Mouse (Mus musculus) ES-E14 (cell line): Measurements from ENCODE around the gene 9130230L23Rik.

Source experiments
- CHD2 ChIP-seq: IDR thresholded peaks from 2 replicates; pipeline ENCODE4 v1.6.1; 2014; ENCODE audit warnings: mild to moderate bottlenecking, low read depth, low read length, inconsistent platforms
- HCFC1 ChIP-seq: IDR thresholded peaks from 2 replicates; pipeline ENCODE4 v1.6.1; 2012; ENCODE audit warnings: low read length, inconsistent platforms, borderline replicate concordance; ENCODE audit not compliant: insufficient read depth
- MAFK ChIP-seq: IDR thresholded peaks from 2 replicates; pipeline ENCODE4 v1.6.1; 2014; ENCODE audit warnings: mild to moderate bottlenecking, low read depth, low read length, inconsistent platforms; ENCODE audit not compliant: insufficient read depth
- ZC3H11A ChIP-seq: IDR thresholded peaks from 2 replicates; pipeline ENCODE4 v1.6.1; 2012; ENCODE audit warnings: low read depth, mild to moderate bottlenecking, inconsistent platforms, low read length, borderline replicate concordance
- ZNF384 ChIP-seq: IDR thresholded peaks from 2 replicates; pipeline ENCODE4 v1.6.1; 2012; ENCODE audit warnings: low read depth, low read length, inconsistent platforms

- no peak for TF ChIP-seq MAFK
- TF ChIP-seq HCFC1: no peak
- no peak for TF ChIP-seq ZNF384
- no peak for TF ChIP-seq ZC3H11A
- no peak for TF ChIP-seq CHD2
Observed at GRCm38 (mm10) chr5:66046356-66046755, 42.3 kb upstream of the 9130230L23Rik start.
